Mouse (Mus musculus): Measurements from ENCODE around the gene Rnf220.

The Rnf220 gene

DNA sequence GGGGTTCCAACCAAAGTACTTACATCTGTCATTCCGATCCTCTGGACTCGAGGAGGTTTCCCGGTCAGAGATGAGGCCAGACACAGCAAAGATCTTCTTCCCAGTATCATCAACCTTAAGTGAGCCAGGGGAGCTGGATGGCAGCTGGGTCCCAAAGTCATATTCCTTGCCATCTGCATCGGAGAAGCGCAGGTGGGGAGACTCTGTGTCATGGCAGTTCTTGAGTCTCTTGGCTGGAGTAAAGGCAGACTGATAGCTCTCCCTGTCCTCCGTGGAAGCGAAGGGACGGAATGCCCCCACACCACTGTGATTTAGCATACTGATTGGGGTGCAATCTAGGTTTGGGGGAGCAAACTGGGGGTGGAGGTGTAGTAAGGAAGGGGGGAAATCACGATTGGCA lies 7.3 kb downstream of the Rnf220 start:
- DNase-seq (ENCODE audit: low read depth, low spot score), result no peak

DNA sequence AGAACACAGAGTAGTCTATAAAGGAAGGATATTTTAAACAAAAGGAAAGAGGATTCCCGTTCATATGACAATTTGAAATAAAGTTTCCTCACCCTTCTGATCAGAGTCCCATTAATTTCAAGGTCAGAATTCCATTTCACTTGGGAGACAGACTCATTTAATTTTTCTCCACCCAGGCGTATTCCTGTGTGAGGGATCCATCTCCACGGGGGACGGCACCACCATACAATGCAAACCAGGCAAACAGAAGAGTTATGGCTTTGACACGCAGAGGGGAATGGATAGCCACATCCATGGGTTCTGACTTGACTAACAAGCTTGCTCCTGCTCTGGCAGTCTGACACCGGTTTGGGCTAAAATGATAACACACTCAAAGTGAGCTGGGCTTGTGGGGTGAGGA lies 9.4 kb downstream of the Rnf220 start:
- no peak for DNase-seq (ENCODE audit: low read depth, low spot score)

DNA sequence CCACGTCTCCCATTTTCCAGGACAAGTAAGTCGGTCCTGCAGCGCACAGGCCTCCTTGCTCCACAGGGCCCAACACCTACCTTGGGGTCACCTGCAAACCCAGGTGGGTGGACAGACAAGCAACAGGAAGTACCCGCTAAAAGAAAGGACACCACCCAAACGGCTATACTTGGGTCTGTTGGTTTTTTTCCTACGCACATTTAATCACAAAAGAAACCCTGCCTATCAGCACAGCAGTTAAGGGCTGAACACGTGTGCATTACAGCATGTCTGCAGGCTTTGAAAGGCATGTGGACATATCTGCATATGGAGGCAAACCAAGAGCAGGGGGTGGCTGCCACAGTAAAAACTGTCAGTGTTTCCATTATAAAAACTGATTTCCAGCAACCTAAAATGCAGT lies 10.7 kb downstream of the Rnf220 start:
- DNase-seq (ENCODE audit: low read depth, low spot score), result no peak

DNA sequence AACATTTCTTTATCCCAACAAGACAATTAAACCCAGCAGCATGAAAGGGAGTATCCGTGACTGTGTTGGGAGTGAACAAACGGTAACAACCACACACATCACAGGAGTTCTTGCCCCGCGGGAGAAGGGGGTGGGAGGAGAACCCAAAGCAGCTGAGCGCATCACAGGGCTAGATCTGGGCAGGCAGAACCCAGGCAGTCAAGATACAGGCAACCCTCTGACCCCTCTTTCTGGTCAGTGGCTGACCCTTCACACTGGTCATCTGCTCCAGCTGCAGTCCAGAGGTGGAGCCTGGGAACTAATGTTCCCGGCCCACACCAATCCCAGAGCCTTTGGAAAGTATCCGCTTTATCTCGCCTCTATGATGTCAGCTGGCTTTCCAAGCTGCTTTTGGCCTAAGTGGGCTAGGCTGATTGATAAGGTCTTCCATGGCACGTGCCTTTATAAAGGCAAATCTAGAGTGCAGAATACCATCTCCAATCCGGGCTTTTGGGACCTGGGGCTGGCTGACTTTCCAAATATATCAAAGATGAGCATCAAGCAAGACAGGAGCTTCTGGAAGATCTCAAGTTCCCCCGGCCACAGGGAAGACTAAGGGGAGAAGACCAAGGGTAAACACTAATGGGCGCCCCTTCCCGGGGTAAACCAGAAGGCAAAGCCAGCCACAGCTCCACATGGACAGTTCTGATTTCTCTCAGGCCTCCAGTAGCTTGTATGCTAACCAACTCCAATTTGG lies 11.6 kb downstream of the Rnf220 start:
- no peak for DNase-seq (ENCODE audit: low read depth, low spot score)

DNA sequence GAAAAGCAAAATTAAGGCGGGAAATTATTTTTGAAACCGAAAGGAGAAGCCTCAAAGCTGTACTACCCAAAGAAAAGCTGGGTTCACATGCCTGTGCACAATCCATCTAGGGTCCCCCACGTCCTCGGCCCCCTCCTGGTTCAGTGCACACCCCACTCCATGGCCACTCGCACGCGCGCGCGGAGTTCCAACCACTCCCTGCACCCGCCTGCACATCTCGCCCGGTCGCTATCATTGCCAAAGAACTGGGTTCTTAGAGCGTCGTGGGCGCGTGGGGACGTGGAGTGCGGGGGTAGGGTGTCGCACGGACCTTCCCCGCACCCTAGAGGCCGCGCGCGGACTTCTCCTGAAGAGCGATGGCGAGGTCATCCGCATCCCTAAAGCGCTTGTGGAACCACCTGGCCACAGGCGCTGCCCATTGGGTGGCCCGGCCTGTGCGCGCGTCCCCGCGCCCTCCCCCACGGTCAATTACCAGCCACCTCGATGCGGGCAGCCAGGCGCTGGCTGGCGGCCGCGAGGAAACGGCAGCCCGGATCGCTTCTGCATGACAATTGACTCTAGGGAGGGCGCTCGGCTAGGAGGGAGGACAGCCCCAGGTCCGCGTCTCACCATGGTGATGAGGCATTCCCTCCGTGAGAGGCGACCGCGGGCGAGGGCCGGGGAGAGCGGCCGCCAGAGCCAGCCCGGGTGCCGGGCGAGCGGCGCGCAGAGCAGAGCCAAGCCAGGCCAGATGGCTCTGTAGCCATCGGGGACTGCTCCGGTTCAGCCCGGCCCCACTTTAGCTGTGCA lies 12.4 kb downstream of the Rnf220 start:
- DNase-seq (ENCODE audit: low read depth, low spot score), result no peak

DNA sequence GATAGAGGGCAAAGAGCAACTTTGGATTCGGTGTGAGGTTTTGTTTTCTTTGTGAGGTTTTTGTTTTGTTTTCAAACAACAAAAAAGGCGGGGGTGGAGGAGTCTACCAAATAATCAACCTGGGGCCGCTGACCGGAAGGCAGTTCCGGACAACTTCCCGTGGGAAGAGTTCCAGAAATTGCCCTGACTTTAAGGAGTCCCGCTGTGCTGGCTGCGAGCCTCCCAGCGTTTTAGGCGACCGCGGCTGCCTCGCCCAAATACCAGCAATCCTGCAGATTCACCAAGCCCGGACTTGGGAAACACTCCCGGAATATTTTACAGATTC lies 13.0 kb downstream of the Rnf220 start:
- DNase-seq (ENCODE audit: low read depth, low spot score), result no peak

DNA sequence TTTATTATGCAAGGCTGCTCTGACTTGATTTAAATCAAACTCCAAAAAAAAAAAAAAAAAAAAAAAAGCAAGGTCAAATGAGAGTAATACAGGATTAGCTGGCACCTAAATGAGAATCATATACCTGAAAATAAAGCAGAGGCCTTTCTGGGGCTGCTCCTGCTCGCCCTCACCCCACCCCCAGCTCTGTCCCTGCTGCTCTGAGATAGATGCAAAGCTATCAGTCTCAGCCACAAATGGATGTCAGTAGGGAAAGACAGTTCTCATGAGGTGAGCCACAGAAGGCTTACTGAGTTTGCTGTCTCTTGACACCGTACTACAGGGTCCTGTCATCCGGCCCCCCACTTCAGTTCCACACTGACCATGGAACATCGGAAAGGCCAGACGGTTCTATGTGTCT lies 14.7 kb downstream of the Rnf220 start:
- DNase-seq (ENCODE audit: low read depth, low spot score), result no peak

DNA sequence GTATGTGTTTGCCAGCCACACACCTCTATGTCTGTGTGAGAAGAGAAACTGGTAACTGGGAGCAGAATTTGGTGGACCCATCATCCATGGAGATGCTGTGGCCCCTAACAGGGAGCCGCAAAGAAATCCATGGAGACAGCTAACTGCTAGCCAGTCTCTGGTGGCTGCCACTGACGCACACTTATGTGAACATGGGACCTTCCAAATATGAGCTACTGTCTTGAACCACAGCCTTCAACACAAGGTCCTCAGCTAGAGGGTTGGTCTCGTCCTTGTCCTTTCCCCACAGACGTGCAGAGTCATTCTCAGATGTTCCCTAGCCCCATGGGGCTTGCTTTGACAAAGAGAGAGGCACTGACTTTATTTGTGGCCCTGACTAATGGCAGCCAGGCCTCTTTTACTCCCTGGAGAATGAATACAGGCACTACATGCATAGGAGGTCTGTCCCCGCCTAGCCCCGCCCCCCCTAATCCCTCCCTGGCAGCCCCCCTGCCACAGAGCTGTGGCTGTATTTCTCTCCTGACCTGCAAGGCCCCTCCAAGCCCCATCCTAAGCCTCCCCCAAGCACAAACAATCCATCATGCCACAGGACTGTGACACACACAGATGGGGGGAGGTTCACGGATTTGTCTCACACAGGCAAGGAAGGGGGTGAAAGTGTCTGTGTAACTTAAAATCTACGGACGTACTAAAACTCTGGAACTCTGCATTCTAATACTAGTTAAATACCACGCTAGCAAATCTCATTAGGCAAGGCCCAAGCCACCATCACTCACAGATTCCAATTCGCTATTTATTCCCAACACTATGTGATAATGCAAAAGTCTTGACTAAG lies 16.0 kb downstream of the Rnf220 start:
- no peak for DNase-seq (ENCODE audit: low read depth, low spot score)

DNA sequence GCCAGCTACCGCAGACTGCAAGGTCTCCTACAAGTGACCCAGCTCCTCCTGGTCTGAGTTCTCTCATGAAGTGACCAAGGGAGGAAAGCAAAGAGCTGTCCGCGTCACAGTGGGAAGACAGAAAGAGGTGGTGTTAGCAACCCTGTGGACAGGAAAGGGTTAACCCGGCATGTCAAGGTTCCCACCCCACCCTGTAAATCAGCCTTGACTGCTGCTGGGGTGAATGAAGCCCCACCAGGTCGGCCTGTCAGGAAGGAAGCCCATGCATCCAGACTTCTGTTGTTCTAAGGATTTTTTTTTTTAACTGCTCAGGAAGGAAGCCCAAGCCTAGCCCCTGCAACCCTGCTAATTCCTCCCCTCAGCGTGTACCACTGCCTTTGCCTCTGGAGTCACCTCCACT lies 16.9 kb downstream of the Rnf220 start:
- DNase-seq (ENCODE audit: low read depth, low spot score), result no peak

DNA sequence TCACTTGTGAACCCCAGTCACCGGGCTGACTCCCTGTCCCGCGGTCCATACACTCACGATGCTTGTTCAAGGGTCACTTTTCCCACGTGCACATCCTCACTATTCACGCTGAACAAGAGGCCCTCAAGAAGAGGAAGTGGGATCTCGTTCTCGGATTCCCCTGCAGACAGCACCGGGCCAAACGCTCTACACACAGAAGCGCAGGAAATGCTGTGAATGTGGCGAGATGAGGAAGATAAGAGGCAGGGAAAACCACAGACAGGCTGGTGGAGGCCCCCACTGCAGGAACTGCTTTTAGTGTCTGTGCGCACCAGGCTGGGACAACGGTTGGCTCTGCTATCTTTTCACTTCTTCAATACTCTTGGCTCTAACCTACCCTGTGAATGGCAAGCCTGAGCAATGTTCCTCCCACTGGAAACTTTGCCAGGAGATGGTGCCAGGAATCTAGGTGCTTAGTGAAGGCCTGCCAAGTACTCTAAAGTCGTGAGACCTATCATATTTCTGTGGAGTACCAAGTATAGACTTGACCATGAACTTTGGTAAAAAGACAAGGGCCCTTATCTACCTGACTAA lies 18.7 kb downstream of the Rnf220 start:
- no peak for DNase-seq (ENCODE audit: low read depth, low spot score)

DNA sequence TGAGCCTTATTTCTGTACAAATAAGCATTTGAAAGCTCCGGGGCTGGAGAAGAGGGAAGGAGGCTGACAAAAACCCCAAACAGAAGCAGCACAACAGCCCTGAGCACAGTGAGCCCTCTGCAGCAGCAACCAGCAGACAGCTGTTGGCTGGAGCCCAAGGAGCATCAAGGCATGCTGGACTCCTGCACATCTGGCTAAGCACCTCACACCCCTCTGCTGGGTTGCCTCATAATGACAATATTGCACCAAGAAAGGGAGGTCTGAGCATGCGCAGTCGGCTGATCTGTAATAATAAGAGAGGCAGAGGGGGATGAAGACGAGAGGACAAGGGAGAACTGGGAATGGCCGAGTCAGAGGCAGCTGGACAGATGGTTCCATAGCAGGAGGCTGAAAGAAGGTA lies 19.5 kb downstream of the Rnf220 start:
- DNase-seq (ENCODE audit: low read depth, low spot score), result no peak

DNA sequence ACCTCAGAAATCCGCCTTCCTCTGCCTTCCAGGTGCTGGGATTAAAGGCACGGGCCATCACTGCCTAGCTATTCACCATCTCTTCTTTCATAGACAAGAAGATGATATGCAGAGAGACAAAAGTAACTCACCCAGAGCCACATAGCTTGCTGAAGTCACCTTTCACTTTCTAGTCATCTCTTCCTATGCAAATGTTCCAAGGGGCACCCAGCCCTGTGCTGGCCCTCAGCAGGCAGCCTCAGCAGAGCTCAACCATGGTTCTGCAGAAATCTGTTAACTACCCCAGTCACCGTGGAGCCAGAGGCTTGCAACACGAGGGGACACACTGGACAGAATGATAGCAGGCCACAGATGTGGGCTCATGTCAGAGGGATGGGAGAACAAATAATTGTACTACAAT lies 20.1 kb downstream of the Rnf220 start:
- no peak for DNase-seq (ENCODE audit: low read depth, low spot score)

DNA sequence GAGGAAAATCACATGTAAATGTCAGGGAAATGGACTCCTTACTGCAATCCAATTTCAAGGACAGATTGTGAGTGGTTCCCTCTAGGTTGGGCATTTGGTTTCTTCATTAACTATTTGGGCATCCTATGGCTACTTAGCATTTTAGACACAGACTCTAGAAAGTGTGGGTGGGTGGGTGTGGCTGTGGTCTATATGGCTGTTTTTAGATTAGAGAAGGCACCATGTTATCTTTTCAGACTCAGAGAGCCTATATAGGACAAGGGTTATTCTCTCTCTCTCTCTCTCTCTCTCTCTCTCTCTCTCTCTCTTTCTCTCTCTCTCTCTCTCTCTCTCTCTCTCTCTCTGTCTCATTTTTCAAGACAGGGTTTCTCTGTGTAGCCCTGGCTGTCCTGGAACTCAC lies 20.5 kb downstream of the Rnf220 start:
- DNase-seq (ENCODE audit: low read depth, low spot score), result no peak

DNA sequence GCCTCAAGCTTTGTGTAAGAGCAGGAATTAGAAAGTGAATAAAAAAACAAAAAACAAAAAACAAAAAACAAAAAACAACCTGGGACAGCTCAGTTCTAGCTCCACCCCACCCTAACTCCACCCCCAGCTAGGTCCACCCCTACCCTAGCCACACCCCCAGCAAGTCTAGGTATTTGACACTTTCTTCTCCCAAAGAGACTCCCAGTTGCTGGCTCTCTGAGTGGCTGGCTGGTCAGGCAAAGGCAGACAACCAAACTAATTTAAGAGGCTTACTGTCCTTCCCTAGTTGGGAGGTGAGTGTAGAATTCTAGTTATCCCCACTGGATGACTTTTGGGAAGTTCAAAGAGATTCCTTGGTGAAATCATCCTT lies 22.9 kb downstream of the Rnf220 start:
- no peak for DNase-seq (ENCODE audit: low read depth, low spot score)

DNA sequence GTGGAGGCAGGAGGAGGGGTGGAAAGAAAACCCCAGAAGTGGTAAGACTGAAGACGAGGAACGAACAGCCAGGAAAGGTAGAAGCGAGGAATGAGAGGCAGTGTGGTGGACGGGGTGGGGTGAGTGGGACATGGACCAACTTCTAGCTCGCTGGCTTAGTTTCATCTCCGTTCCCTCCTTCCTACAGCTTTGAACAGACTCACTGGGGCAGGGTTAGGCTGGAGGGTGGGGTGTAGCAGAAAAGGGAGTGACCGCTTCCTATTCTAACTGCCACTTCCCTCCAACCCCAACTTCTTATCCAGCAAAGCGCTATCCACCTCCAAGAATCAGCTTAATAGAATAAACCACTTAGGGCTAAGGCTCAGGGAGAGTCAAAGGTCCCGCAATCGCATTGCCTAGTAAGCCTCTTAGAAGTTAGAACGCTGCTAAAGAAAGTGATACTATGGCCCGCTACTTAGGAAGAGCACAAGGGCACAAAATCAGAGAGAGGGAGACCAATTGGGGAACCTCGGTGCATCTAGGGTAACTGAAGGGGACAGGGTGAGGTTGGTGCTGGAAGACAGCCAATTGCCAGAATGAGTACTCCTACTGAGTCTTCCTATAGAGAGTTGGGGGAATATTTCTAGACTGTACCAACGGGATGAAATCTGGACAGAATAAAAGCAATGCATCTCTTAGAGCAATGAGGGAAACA lies 23.4 kb downstream of the Rnf220 start:
- no peak for DNase-seq (ENCODE audit: low read depth, low spot score)

DNA sequence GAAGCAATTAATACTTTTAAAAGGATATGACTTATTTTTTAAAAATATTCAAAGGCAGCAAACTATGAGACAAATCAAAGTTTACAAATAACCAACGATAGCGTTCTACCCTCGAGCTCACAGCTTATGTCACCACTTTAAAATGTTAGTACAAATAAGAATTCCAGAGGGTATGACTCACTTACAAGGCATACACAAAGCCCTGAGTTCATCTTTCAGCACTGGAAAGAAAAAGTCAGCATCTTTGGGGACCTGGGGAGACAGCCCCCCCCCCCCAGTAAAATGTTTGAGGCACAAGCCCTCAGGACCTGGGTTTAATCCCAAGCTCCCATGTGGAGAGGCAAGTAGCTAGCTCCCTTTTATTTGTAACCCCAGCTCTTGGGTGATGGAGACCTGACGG lies 27.4 kb downstream of the Rnf220 start:
- no peak for DNase-seq (ENCODE audit: low read depth, low spot score)

DNA sequence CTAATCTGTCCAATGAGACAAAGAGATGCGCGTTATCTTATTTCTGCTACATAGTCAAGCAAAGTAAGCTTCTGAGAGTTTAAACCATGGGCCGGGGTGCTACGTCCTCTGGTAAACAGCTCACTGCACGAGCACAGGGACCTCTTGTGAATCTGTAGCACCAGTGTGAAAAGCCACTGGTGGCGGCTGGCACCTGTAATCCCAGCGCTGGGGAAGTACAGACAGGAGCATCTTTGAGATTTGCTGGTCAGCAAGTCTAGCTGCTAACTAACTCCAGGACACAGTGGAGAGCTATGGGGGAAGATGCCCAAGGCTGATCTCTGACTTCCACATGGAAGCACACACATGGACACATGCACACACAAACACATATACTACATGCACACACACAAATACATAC lies 28.9 kb downstream of the Rnf220 start:
- DNase-seq (ENCODE audit: low read depth, low spot score), result no peak

DNA sequence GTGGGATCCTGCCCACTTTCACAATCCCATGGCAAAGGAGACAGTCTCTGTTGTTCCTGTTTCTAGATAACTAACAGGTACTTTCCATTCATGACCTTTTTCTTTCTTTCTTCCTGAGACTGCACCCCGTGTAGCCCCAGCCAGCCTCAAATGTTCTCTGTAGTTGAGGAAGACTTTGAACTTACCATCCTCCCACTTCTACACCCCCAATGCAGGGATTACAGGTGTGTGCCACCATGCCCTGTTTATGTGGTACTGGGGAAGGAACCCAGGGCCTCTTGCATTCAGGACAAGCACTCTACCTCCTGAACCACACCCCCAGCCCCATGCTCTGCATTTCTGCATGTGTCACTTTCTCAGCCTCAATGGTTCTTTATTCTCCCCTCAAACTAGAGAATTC lies 47.7 kb downstream of the Rnf220 start:
- DNase-seq (ENCODE audit: low read depth, low spot score), result no peak

DNA sequence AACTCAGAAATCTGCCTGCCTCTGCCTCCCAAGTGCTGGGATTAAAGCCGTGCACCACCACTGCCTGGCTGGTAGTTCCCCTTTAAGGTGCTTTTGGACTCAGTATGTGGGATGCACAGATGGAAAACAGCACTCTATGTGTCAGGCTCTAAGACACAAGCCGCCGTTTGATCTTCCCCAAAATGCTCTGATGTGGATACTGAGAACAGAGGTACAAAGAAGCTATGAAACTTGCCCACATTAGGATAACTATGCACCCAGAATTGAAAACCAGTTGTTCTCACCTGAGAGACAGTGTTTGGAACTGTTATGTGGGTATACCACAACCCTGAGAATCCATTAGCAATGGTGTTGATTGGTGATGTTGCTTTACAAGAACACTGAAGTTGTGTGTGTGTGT lies 48.9 kb downstream of the Rnf220 start:
- DNase-seq (ENCODE audit: low read depth, low spot score), result no peak

DNA sequence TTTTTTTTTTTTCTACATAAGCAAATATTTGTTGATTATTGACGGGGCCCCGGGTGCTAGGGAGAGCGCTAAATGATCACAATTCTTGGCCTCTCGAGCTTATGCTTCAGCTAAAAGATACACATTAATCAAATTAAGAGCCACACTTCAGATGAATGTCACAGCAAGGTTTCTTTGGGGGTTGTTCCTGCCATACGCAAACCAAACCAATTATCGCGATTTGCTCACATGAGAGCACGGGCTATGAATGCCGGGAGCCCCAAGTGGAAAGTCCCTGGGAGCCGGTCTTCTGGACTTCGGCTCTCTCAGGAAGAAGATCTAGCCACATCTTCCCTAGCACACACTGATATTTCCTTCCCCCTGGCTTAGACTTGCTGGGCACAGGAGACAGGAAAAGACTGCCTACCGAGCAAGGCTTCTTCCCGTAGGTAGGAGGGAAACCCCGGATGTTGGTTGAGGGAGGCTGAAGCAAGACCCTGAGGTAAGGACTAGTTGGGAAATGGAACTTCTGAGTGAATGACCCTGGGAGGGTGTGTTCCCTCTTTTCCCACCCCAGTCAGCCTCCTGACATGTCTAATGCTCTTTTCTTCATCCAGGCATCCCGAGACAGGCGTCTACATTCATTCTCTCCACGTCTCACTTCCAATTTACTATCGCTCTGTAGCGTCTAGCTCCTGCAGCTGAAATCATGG lies 51.2 kb downstream of the Rnf220 start:
- no peak for DNase-seq (ENCODE audit: low read depth, low spot score)

DNA sequence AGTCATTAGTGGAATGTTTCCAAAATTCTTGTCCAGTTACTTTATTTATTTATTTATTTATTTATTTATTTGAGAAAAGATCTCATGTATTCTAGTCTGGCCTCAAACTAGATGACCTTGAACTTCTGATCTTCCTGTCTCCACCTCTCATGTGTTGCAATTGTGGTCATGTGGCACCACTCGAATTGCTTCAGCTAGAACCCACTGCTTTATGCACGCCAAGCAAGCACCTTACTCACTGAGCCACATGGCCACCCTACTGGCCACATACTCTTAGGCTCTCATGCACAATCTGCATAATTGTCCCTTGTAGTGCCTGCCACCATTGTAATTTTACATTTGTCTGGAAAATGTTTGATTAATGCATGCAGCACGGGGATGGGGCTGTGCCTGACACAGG lies 57.9 kb downstream of the Rnf220 start:
- DNase-seq (ENCODE audit: low read depth, low spot score), result no peak

Data from retina, adult 2 months (tissue).